Mouse (Mus musculus) spleen, embryonic (tissue): ENCODE measurements around the gene Cep350.
"Not testable (repeated sequence)": the region's sequence is repeated elsewhere in the genome, so short reads cannot be mapped to it uniquely, and the experiment has no call there.

Experiments used
- CTCF ChIA-PET: fragments of 350-600 bp; sonication (Branson Sonifier 250); formaldehyde crosslinking; loops from one replicate; lab custom pipeline; 2022; lab: Charles Lee

The Cep350 gene

DNA sequence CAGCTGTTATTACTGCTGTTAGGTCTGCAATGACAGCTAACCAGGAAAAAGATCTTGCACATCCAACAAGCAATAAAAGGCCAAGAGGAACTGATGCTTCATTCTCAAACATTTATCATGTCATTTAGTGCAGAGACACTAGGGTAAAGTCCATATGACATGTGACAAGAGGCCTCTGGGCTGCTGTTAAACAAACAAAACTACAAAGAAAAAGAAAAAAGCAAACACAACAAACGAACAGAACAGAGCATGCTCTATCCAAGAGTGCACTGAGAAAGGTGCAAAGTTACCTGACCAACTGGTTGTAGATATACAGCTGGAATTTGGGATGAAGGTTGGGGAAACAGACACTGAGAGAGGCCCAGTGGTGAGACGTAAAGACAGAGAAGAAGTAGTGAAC is 86.2 kb downstream of the Cep350 start:
- CTCF ChIA-PET: no interaction called here

GRCm38 (mm10) chr1:155882646-155883231 is 90.3 kb downstream of the Cep350 start:
- CTCF ChIA-PET: not testable (repeated sequence)

DNA sequence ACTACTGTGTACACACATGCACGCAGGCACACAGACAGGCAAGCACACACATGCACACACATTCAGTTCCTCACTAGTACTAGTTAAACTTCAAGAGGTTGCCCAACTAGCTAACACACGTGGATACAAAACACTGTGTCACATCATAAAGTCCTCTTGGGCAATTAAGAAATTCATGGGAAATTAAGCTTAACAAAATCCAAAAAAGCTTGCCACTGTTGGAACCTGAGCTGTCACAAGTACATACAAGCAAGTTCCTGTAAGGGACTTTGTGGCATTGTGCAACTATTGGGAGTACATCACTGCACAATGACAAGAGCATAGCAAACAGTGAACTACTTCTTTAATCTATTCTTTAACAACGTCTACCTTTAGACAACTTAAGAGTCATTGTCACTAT is 93.5 kb downstream of the Cep350 start:
- CTCF ChIA-PET: no interaction called here

DNA sequence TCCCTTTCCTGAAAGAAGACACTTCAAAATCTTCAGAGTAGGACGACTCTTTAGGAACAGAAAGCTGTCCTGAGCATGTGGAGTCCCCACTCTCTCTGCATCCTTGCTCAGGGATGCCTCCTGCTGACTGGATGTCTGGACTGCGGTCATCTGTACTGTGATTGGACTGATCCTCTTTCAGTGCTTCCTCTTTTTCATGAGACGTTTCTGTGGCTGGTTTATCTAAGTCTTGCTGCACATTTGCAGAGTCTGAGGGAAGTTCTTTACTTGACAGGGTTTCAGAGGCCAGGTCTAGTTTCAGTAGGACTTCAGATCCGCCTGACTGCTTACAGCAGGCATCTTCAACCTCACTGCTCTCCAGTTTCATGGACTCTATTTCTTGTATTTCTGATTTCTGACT is 110.1 kb downstream of the Cep350 start:
- CTCF ChIA-PET: no interaction called here

GRCm38 (mm10) chr1:155854926-155855702 is 117.9 kb downstream of the Cep350 start:
- CTCF ChIA-PET: no interaction called here

DNA sequence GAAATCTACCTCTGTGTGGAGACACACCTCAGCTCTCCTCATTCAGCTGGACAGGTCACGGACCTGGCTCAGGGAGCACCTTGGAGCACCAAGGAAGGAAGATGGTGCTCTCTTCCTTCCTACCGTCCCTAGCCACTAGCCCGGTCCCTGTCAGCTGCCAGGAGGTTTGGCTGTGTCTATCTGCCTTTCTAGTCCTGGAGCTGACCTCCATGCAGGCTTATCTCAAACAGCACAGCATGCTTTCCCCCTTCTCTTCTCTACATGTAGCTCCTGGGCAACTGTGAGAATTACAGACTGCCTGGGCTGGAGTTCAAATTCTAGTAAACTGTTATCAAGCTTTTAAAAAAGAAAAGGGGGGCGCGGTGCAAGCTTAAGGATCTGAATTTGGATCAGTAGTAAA is 120.0 kb downstream of the Cep350 start:
- CTCF ChIA-PET: no interaction called here

DNA sequence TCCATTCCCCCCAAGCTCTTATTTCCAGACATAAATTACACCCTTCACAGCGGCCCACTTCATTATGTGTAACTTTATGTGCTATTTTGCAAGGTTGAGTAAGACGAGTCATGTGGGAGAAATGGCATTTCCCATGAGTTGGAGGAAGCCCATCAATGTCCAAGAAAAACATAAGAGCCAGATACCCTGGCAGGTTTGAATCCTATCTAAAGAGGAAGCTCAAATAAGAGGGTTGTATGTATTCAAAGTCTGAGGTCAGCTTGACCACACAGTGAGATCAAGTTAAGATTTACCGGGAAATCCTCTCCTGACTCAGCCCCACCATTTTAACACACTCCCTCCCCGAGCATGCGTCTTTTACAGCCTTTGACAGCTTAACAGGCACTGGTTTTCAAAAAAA is 128.8 kb downstream of the Cep350 start:
- CTCF ChIA-PET: no interaction called here

DNA sequence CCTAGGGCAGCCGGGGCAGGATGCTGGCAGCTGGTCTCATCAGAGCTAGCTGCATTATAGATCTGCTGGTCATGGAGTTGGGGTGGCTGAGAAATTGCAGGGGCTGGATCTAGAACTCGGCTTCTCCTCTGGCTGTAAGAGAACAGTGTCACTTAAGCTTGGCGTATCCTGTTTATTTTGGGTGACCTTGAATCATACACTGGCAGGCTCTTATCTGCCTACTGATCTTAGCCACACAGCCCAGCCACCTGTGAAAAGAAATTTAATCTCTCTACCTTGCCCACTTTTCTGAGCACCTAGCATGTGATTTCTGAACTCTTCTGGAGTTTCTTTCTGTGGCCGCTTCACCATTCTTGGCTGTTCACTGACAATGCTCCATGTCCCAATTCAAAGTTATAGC is 129.5 kb downstream of the Cep350 start:
- CTCF ChIA-PET: no interaction called here

- CTCF ChIA-PET: no interaction called here
Measured at GRCm38 (mm10) chr1:155835667-155836066, 137.4 kb downstream of the Cep350 start.

DNA sequence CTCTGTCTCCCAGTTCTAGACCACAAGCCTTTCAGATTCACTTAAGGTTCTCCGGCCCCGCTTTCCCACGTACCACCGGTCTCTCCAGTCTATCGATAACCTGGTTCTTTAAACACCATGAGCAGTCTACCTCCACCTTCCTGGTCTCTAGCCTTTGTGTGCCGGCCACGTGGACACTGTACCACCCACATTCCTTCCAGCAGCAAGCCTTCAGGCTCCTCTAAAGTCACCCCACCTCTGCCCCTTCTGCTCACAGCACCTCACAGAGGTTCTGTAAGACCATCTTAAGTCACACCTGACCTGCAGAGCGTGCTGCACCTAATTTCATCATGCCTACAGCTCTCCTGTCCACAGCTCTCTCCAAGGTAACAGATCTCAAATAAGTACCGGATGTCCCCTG is 139.4 kb downstream of the Cep350 start:
- CTCF ChIA-PET: no interaction called here

GRCm38 (mm10) chr1:155831958-155832357 is 141.1 kb downstream of the Cep350 start:
- CTCF ChIA-PET: no interaction called here

GRCm38 (mm10) chr1:155830861-155831260 is 142.2 kb downstream of the Cep350 start:
- CTCF ChIA-PET: no interaction called here

- CTCF ChIA-PET: no interaction called here
Measured at GRCm38 (mm10) chr1:155827703-155828295, 145.3 kb downstream of the Cep350 start.

- CTCF ChIA-PET: no interaction called here
Measured at GRCm38 (mm10) chr1:155826803-155827395, 146.2 kb downstream of the Cep350 start.

DNA sequence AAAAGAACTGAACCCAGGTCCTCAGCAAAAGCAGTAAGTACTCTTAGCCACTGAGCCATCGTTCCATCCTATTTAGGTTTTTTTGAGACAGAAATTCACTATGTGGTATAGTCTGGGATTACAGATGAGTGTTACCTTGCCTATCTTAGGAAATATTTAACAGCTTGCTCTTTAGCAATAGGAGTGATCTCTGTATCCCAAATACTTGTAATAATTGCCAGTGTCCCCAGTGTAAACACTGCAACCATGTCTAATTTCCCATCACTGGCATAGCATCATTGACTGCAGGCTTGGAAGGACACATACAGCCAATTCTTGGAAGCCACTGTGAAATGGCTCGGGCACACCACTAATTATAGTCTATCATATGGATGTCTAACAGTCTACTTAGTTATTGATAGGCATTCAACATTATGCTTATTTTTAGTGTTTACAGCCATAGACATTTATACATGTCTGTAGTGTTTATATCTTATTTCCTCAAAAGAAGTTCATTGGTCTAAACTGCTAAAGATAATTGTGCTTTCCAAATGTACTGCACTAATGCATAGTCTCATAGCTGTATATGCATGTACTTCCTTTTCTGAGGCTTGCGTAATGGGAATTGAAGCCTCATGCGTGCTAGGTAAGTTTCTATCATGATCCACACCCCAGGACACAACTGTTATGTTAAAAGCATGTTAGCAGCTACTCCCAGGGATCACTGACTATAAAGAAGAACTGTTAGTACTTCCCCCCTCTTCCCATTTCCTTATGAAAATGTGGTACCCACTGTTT is 146.9 kb downstream of the Cep350 start:
- CTCF ChIA-PET: no interaction called here

DNA sequence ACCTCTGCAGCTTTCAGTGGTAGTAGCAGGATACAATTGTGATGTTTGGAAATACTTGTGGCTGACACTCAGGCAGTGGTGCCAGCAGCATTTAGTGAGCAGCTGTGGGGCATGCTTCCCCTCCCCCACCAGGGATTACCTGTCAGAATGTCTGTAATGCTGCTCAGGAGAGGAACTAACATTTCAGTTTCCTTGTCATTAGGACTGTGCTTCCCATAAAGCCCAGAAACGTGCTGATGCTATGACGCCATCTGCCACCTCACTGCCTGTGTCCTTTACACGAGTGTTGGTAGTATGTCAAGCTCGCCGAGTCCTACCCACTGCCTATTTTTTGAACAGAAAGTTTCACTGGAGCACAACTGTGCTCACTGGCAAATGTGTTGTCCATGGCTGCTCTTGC is 152.4 kb downstream of the Cep350 start:
- CTCF ChIA-PET: no interaction called here

GRCm38 (mm10) chr1:155816167-155816566 is 156.9 kb downstream of the Cep350 start:
- CTCF ChIA-PET: no interaction called here

GRCm38 (mm10) chr1:155812581-155813499 is 160.2 kb downstream of the Cep350 start, which contains the start of gene Qsox1:
Qsox1 (minus strand) TSS chr1:155812889.
- CTCF ChIA-PET: no interaction called here

DNA sequence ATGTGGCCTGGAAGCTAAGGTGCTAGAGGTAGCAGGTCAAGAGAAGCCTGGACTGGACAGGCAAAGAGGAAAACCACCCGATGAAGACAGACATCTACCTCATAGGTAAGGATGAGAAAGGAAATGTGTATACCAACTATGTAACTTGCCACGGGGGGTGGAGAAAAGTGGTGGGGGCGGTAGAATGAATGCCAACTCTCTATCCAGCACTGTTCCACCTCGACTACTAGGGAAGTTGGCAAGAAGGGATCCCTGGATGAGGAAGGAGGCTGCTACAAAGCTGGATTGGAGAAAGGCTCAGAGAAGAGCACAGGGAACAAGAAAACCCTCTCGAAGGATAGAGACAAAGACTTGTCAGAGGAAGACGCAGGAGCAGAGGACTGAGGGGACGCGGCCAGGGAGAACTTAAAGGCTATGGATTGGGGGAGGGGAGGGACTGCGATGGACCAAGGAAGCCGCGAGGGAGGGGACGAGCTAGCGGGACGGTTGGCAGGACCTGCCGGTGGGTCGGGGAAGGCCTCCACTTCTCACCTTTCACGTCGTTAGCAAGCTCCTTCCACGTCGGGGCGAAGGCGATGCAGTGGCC is 161.0 kb downstream of the Cep350 start:
- CTCF ChIA-PET: no interaction called here

DNA sequence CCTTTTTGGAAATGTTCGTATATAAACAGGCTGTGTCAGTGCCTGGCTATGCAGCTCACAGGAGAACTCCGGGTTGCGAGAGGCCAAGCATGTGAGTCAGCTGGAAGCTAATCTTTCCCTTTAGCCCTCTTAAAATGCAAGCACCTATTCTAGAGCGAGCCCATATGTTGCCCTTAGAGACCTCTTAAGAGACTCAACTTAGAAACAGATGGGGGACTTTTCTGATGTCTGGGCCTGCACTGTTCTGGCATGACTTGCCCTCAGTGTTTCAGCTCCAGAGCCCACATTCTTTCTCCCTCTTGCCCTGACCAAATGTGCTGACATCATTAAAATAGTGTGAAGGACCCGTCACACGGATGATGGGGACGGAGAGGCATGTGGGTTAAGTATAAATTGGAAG is 162.4 kb downstream of the Cep350 start:
- CTCF ChIA-PET: interaction anchor here (0.6 to 0.7 kb wide), 2 partner anchors 10 to 190 kb away, joined by 5 to 6 read pairs; no protein-coding TSS in a partner anchor
